Mouse (Mus musculus) liver, embryonic 12.5 days (tissue): ENCODE measurements around the gene Tuba3b. TPM values are rescaled to one million over a fixed set of nuclear protein-coding genes. Genes with fewer than 3 reads are reported as not detected.

ENCODE experiments used
- ATAC-seq: fragments of 200-750 bp; cut with Nextera tagmentation; 2 replicates; pipeline ENCODE4 v1.8.0; 2017; ENCODE audit warnings: moderate number of reproducible peaks, mild to moderate bottlenecking, moderate library complexity
- H3K27ac ChIP-seq: fragments of 300-500 bp; sonication (generic); 2 replicates; pipeline ENCODE4 v1.5.1; 2016; ENCODE audit warnings: mild to moderate bottlenecking
- H3K27me3 ChIP-seq: fragments of 300-500 bp; sonication (generic); replicated peaks from 2 replicates; pipeline ENCODE4 v1.6.1; 2016; ENCODE audit warnings: mild to moderate bottlenecking, moderate library complexity
- H3K36me3 ChIP-seq: fragments of 300-500 bp; sonication (generic); 2 replicates; pipeline ENCODE4 v1.6.1; 2016; ENCODE audit warnings: mild to moderate bottlenecking, moderate library complexity
- H3K4me1 ChIP-seq: fragments of 300-500 bp; sonication (generic); 2 replicates; pipeline ENCODE4 v1.6.1; 2016
- H3K4me2 ChIP-seq: fragments of 300-500 bp; sonication (generic); 2 replicates; pipeline ENCODE4 v1.6.1; 2016; ENCODE audit warnings: mild to moderate bottlenecking, moderate library complexity
- H3K4me3 ChIP-seq: fragments of 300-500 bp; sonication (generic); 2 replicates; pipeline ENCODE4 v1.5.1; 2016; ENCODE audit warnings: mild to moderate bottlenecking, moderate library complexity
- H3K9ac ChIP-seq: fragments of 300-500 bp; sonication (generic); 2 replicates; pipeline ENCODE4 v1.6.1; 2016; ENCODE audit warnings: mild to moderate bottlenecking, moderate library complexity
- H3K9me3 ChIP-seq: fragments of 300-500 bp; sonication (generic); replicated peaks from 2 replicates; pipeline ENCODE4 v1.6.1; 2016; ENCODE audit warnings: mild to moderate bottlenecking, moderate library complexity
- WGBS: fragments of 180-500 bp; shearing (Covaris S2); methylation state at CpG from one replicate; pipeline ENCODE4 v1.1.7; 2016; ENCODE audit not compliant: insufficient replicate concordance; 5-methylcytosine and 5-hydroxymethylcytosine counted together
- polyA plus RNA-seq: library from polyadenylated mRNA; unstranded; fragments of >200 nt; fragmentation: Nextera tagmentation; extraction: Ambion mirVana; gene quantifications from 2 replicates; pipeline ENCODE4 v1.2.1, GENCODE M21; 2016

The Tuba3b gene
- polyA plus RNA-seq, 1 experiment from 2014 or later, result not detected

- Histone ChIP-seq H3K27me3 (no peaks in the 10 kb centered on the region), H3K4me2 (no peak overlapping the region), H3K4me1 (no peaks in the 10 kb centered on the region), H3K27ac (no peak overlapping the region), H3K9me3 (0 out of 2 replicates have a peak, but pooled peaks cover 8% of the 10 kb centered on the region), H3K4me3 (no peak overlapping the region), H3K36me3 (no peaks in the 10 kb centered on the region), H3K9ac (no peak overlapping the region)
- 87% methylated on average over 5 of the region's 5 CpGs for WGBS
- ATAC-seq, result no peak
Observed at GRCm38 (mm10) chr6:145653626-145654025, 38.1 kb downstream of the Tuba3b start.

GRCm38 (mm10) chr6:145654062-145654836, 38.7 kb downstream of the Tuba3b start:
- 0 out of 2 replicates have a peak, but pooled peaks cover 8% of the 10 kb centered on the region for H3K9me3 ChIP-seq
- no peaks in the 10 kb centered on the region for H3K27me3 ChIP-seq
- no peak for ATAC-seq
- H3K4me2 ChIP-seq, result no peak overlapping the region
- no peaks in the 10 kb centered on the region for H3K4me1 ChIP-seq
- H3K9ac ChIP-seq, result no peak overlapping the region
- H3K36me3 ChIP-seq, result no peaks in the 10 kb centered on the region
- no peak overlapping the region for H3K27ac ChIP-seq
- H3K4me3 ChIP-seq, result no peak overlapping the region
- 61% methylated on average over 8 of the region's 8 CpGs for WGBS

- no peak overlapping the region for H3K9ac ChIP-seq
- H3K36me3 ChIP-seq, result no peaks in the 10 kb centered on the region
- H3K27ac ChIP-seq, result no peak overlapping the region
- no peak overlapping the region for H3K4me3 ChIP-seq
- H3K4me2 ChIP-seq, result no peak overlapping the region
- H3K9me3 ChIP-seq, result 0 out of 2 replicates have a peak, but pooled peaks cover 8% of the 10 kb centered on the region
- no peaks in the 10 kb centered on the region for H3K27me3 ChIP-seq
- WGBS, result 65% methylated on average over 1 of the region's 1 CpGs
- H3K4me1 ChIP-seq, result no peaks in the 10 kb centered on the region
- ATAC-seq, result no peak
Observed at GRCm38 (mm10) chr6:145655678-145656077, 40.1 kb downstream of the Tuba3b start.

- Histone ChIP-seq H3K9ac (no peak overlapping the region), H3K4me3 (no peak overlapping the region), H3K4me2 (no peak overlapping the region), H3K36me3 (no peaks in the 10 kb centered on the region), H3K9me3 (0 out of 2 replicates have a peak, but pooled peaks cover 8% of the 10 kb centered on the region), H3K27ac (no peak overlapping the region), H3K27me3 (no peaks in the 10 kb centered on the region), H3K4me1 (no peaks in the 10 kb centered on the region)
- no peak for ATAC-seq
- 64% methylated on average over 15 of the region's 15 CpGs for WGBS
Observed at GRCm38 (mm10) chr6:145656740-145657591, 41.4 kb downstream of the Tuba3b start.

GRCm38 (mm10) chr6:145659116-145659515, 43.6 kb downstream of the Tuba3b start:
- Histone ChIP-seq H3K4me3 (no peak overlapping the region), H3K27ac (no peak overlapping the region), H3K4me2 (no peak overlapping the region), H3K9ac (no peak overlapping the region), H3K9me3 (0 out of 2 replicates have a peak, but pooled peaks cover 8% of the 10 kb centered on the region), H3K36me3 (no peaks in the 10 kb centered on the region), H3K27me3 (no peaks in the 10 kb centered on the region), H3K4me1 (no peaks in the 10 kb centered on the region)
- no peak for ATAC-seq
- WGBS, result 62% methylated on average over 6 of the region's 6 CpGs

- no peak for ATAC-seq
- Histone ChIP-seq H3K9me3 (peaks cover 5% of the 10 kb centered on the region), H3K4me1 (no peaks in the 10 kb centered on the region), H3K27ac (no peak overlapping the region), H3K36me3 (no peaks in the 10 kb centered on the region), H3K4me3 (no peak overlapping the region), H3K4me2 (no peak overlapping the region), H3K9ac (no peak overlapping the region), H3K27me3 (no peaks in the 10 kb centered on the region)
- WGBS, result 72% methylated on average over 11 of the region's 11 CpGs
Observed at GRCm38 (mm10) chr6:145660943-145661342, 45.4 kb downstream of the Tuba3b start.

GRCm38 (mm10) chr6:145664208-145664607, 48.7 kb downstream of the Tuba3b start:
- Histone ChIP-seq H3K36me3 (no peaks in the 10 kb centered on the region), H3K27me3 (no peaks in the 10 kb centered on the region), H3K4me3 (no peak overlapping the region), H3K9me3 (peaks cover 6% of the 10 kb centered on the region), H3K4me2 (no peak overlapping the region), H3K4me1 (no peaks in the 10 kb centered on the region), H3K27ac (no peak overlapping the region), H3K9ac (no peak overlapping the region)
- 56% methylated on average over 5 of the region's 5 CpGs for WGBS
- no peak for ATAC-seq

- H3K4me3 ChIP-seq, result no peak overlapping the region
- H3K4me1 ChIP-seq, result no peaks in the 10 kb centered on the region
- no peak overlapping the region for H3K9ac ChIP-seq
- H3K27ac ChIP-seq, result no peak overlapping the region
- no peaks in the 10 kb centered on the region for H3K36me3 ChIP-seq
- 74% methylated on average over 3 of the region's 3 CpGs for WGBS
- peaks cover 6% of the 10 kb centered on the region for H3K9me3 ChIP-seq
- H3K27me3 ChIP-seq, result no peaks in the 10 kb centered on the region
- ATAC-seq, result no peak
- H3K4me2 ChIP-seq, result no peak overlapping the region
Observed at GRCm38 (mm10) chr6:145665751-145666150, 50.2 kb downstream of the Tuba3b start.

- Histone ChIP-seq H3K9ac (no peak overlapping the region), H3K27me3 (no peaks in the 10 kb centered on the region), H3K27ac (no peak overlapping the region), H3K4me1 (no peaks in the 10 kb centered on the region), H3K4me2 (no peak overlapping the region), H3K4me3 (no peak overlapping the region), H3K36me3 (no peaks in the 10 kb centered on the region), H3K9me3 (peaks cover 6% of the 10 kb centered on the region)
- WGBS, result 48% methylated on average over 3 of the region's 3 CpGs
- ATAC-seq, result no peak
Observed at GRCm38 (mm10) chr6:145667654-145668053, 52.1 kb downstream of the Tuba3b start.

- 66% methylated on average over 10 of the region's 10 CpGs for WGBS
- ATAC-seq, result no peak
- Histone ChIP-seq H3K4me1 (no peaks in the 10 kb centered on the region), H3K4me2 (no peak overlapping the region), H3K27ac (no peak overlapping the region), H3K27me3 (no peaks in the 10 kb centered on the region), H3K4me3 (no peak overlapping the region), H3K9ac (no peak overlapping the region), H3K9me3 (peaks cover 6% of the 10 kb centered on the region), H3K36me3 (no peaks in the 10 kb centered on the region)
Observed at GRCm38 (mm10) chr6:145669596-145670071, 54.1 kb downstream of the Tuba3b start.
